Mouse (Mus musculus) CD4-positive, CD25-positive, alpha-beta regulatory T cell, adult 2 months (primary cell): Measurements from ENCODE around the gene Cerkl.

Experiments used
- DNase-seq: peaks from one replicate; pipeline ENCODE4 v3.0.0-alpha.2; 2012; ENCODE audit warnings: low read depth, low spot score

Gene Cerkl

GRCm38 (mm10) chr2:79443401-79443800, 13.2 kb downstream of the Cerkl start:
- DNase-seq, result no peak

DNA sequence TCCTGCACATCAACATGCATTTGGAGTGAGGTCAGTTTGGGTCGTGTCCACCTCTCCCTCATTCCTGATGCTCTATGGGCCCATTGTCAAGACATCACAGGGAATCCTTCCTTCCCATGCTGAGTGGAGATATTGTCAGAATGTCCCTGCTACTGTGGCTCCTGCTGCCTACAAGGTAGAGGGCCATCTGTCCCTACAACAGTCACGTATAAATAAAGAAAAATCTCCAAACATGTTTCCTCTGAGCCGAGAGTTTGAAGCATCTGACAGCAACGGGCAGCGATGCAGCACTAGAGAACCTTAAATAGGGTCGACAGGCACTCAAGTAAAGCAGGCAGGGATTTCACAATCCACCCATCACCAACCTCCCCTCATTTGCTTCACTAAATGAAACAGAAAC, 13.7 kb downstream of the Cerkl start:
- no peak for DNase-seq

GRCm38 (mm10) chr2:79442227-79442626, 14.4 kb downstream of the Cerkl start:
- no peak for DNase-seq

DNA sequence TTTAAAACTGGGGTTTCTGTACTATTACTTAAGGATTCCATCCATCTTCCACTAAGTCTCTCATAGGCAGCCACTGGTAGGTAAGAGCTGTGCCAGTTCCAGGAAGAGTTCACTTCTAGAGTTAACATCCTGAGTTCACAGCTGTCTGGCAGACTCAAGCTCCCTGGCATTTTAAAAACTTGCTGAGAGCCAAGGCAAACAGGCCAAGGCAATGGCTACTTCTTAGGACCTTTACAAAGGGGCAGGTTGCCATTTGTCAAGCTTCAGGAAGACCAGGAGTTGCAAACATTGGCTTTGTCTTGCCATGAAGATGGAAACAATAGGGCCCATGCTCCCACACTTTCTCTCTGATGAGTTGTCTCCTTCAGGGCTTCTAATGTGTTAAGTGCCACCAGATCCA, 26.5 kb downstream of the Cerkl start:
- no peak for DNase-seq

GRCm38 (mm10) chr2:79429650-79430049, 26.9 kb downstream of the Cerkl start:
- DNase-seq, result no peak

GRCm38 (mm10) chr2:79429108-79429507, 27.5 kb downstream of the Cerkl start:
- DNase-seq, result no peak

DNA sequence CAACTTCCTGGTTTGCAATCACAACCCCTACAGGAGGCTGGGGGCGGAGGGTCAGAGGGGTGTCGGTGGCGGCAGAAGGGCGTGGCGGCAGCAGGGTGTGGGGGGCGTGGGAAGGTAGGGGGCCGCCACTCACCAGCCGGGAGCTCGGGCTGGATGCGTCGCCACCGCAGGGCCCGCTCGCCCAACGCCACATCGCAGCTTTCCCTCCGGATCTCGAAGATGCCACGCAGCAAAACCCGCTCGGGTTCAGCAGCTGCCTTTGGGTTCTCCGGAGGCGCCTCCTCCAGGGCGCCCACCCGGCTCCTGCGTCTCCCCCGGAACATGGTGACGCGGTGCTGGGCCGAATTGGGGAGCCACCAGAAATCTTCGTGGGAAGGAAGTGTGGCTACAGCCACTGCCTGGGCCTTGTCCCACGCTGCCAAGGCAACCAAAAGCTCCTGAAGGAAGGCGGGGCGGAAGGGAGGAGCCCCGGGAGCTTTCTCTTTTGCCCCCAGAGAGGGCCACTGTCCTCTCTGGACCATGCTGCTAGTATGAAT, 27.9 kb downstream of the Cerkl start:
- peak; percentile 1 for DNase-seq

GRCm38 (mm10) chr2:79428022-79428421, 28.6 kb downstream of the Cerkl start:
- no peak for DNase-seq

DNA sequence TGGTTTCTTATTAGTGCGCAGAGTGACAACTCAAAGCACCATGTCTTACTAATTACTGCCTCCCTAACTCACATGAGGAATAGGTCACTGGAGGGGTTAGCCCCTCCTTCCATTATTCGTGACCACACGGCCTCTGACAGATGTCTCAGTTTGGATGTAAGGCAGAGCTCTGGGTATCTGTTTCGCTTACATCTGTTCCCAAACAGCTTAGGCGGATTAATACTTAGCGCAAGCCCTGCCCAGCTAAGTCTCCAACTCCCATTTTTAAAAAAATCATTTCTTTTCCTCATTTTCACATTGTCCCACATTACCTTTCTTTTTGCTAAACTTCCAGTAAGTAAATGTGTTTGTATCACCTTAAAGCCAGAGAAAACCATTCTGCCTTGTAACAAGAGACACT, 34.9 kb downstream of the Cerkl start:
- no peak for DNase-seq

- DNase-seq, result no peak
Observed at GRCm38 (mm10) chr2:79414505-79414904, 42.1 kb downstream of the Cerkl start.

DNA sequence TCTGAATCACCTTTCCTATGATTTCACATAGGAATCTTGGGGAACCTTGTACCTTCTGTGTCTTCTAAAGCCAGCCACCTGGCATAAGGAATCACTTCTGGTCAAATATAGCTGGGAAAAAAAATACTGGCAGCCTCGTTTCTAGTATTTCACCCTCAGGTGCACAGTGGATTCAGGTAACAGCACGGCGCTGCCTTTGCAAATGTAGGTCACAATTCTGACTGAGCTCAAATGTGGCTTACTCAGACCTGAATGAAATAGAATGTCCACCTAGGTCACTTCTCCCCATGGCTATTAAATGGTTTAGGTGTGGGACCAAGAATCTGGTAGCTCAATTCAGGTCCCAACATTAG, 45.7 kb downstream of the Cerkl start:
- no peak for DNase-seq

- DNase-seq, result no peak
Observed at GRCm38 (mm10) chr2:79410247-79410902, 46.2 kb downstream of the Cerkl start.

GRCm38 (mm10) chr2:79405661-79406405, 50.8 kb downstream of the Cerkl start:
- no peak for DNase-seq

GRCm38 (mm10) chr2:79400045-79400444, 56.5 kb downstream of the Cerkl start:
- no peak for DNase-seq

DNA sequence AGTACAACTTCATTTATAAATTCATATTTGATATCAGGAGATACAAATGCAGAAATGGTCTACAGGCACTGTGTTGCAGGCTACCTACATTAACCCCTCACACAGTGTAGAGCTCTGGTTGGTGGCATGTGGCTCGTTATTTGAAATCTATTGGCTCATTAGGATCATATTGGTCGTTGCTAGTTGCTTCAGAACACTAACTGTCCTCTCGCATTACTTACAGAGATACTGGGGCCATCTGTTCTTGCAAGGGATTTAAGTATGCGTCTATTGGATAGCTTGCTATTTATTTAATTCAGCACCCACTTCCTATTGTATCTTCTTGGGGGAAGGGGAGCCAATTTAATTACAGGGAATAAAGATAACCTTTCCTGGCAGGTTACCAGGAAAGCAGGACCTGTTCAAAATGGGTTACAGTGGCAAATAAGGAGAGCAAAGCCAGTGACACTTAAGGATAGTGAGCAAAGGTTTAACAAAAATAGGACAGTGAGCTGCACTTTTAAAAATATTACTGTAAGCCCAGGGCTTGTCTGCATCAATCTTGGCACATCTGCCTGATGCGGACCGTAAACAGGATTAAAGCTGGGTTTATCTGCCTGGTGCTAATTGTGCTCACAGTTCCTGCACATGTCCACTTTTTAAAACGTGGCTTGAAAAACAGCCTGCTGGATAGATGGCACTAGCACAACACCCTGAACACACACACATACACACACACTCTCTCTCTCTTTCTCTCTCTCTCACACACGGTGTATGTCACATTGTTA, 57.2 kb downstream of the Cerkl start:
- no peak for DNase-seq

- no peak for DNase-seq
Observed at GRCm38 (mm10) chr2:79398831-79399230, 57.8 kb downstream of the Cerkl start.

GRCm38 (mm10) chr2:79398343-79398742, 58.2 kb downstream of the Cerkl start:
- no peak for DNase-seq

- no peak for DNase-seq
Observed at GRCm38 (mm10) chr2:79397107-79397506, 59.5 kb downstream of the Cerkl start.

GRCm38 (mm10) chr2:79379087-79380041, 77.2 kb downstream of the Cerkl start:
- no peak for DNase-seq

DNA sequence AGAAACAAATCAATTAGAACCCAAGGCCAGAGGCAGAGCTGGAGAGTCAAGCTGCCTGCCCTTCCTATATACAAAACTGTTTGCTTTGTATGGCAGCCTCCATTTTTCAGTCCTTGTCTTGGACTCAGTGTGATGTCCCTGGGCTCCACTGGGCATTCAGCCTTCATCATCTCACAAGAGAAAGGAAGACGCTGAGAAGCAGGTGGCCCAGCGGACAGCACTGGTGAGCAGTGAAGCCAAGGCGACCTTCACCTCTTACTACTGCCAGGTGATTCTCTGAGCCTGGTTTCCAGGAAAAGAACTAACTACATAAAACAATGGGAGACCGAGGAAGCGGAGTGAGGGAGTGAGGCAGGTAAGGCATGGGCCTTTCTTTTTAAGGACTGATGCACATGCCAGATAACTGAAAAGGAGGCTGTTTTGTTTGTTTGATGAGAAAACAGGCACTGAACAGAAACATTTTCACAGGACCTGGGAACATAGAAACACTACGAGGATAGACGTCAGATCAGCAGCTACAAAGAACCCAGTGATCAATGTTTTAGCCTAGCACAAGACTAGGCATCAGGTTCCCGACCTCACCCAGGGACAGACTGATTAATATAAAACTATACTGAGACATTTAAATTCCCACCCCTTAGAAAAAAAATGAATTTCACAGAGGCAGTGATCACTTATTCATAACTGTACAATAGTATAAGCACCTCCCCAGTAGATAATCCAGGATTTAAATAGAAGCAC, 78.1 kb downstream of the Cerkl start:
- no peak for DNase-seq
